ENCODE assay signal across 8 mouse cellular contexts in genomic region chr1:88698926-88699325, GRCm38 (mm10). TPM values are rescaled to one million over a fixed set of nuclear protein-coding genes. Genes with fewer than 3 reads are reported as not detected.
DNase-seq lines count a peak whose midpoint lies in the region; ATAC-seq and TF ChIP-seq lines count a peak whose summit lies in the region.

No protein-coding gene starts in this region.

- no peak for ATAC-seq in lung, embryonic 16.5 days (ENCODE audit: low read depth)
- no peak for ATAC-seq in intestine, postnatal 0 days
- no peak for ATAC-seq in neural tube, embryonic 15.5 days (ENCODE audit: low FRiP score)
- ATAC-seq in granulocyte monocyte progenitor cell, adult 5-6 weeks (replicated peaks; ENCODE audit: poor library complexity, severe bottlenecking): no peak

- peak overlapping the region; percentile 48 for H3K9ac ChIP-seq in lung, embryonic 16.5 days (ENCODE audit: low read length)
- no peak overlapping the region for H3K9ac ChIP-seq in intestine, postnatal 0 days (ENCODE audit: low read depth, low read length)
- peak overlapping the region; percentile 99 for H3K9ac ChIP-seq in neural tube, embryonic 15.5 days (replicated peaks)

- TF ChIP-seq CTCF in embryonic fibroblast, embryonic 13.5 days (IDR thresholded peaks at IDR 0.05; ENCODE audit: borderline replicate concordance, insufficient read depth, low read length): no peak
- TF ChIP-seq CTCF in intestine, postnatal 0 days (IDR thresholded peaks at IDR 0.05; ENCODE audit: low read depth): no peak

- peaks cover 9% of the 10 kb centered on the region; the same call in 1 of the 2 replicates for H3K4me1 ChIP-seq in lung, embryonic 16.5 days (replicated peaks; ENCODE audit: control insufficient read depth, insufficient read depth, low read length)
- H3K4me1 ChIP-seq in embryonic fibroblast, embryonic 13.5 days (ENCODE audit: control insufficient read depth, insufficient read depth, low read length): no peaks in the 10 kb centered on the region
- no peaks in the 10 kb centered on the region for H3K4me1 ChIP-seq in intestine, postnatal 0 days (replicated peaks; ENCODE audit: control insufficient read depth, insufficient read depth, low read length)
- peaks cover 31% of the 10 kb centered on the region for H3K4me1 ChIP-seq in neural tube, embryonic 15.5 days

- peak overlapping the region; percentile 80 for H3K4me3 ChIP-seq in lung, embryonic 16.5 days (ENCODE audit: low read length)
- peak overlapping the region; percentile 87 for H3K4me3 ChIP-seq in embryonic fibroblast, embryonic 13.5 days (ENCODE audit: insufficient read depth, low read length)
- no peak overlapping the region for H3K4me3 ChIP-seq in intestine, postnatal 0 days (ENCODE audit: low read depth, low read length)
- H3K4me3 ChIP-seq in neural tube, embryonic 15.5 days (replicated peaks): peak overlapping the region; percentile 92

- H3K9me3 ChIP-seq in lung, embryonic 16.5 days (ENCODE audit: control insufficient read depth, low read length): no peaks in the 10 kb centered on the region
- H3K9me3 ChIP-seq in intestine, postnatal 0 days (ENCODE audit: control insufficient read depth): no peaks in the 10 kb centered on the region
- no peaks in the 10 kb centered on the region for H3K9me3 ChIP-seq in neural tube, embryonic 15.5 days (replicated peaks)

- no peaks in the 10 kb centered on the region for H3K27me3 ChIP-seq in lung, embryonic 16.5 days (ENCODE audit: control insufficient read depth, insufficient read depth, low read depth, low read length)
- 0 out of 2 replicates have a peak, but pooled peaks cover 9% of the 10 kb centered on the region for H3K27me3 ChIP-seq in intestine, postnatal 0 days (replicated peaks; ENCODE audit: control insufficient read depth, insufficient read depth, low read length)
- H3K27me3 ChIP-seq in neural tube, embryonic 15.5 days (replicated peaks): no peaks in the 10 kb centered on the region

- H3K27ac ChIP-seq in lung, embryonic 16.5 days (ENCODE audit: low read length): peak overlapping the region; percentile 59
- H3K27ac ChIP-seq in embryonic fibroblast, embryonic 13.5 days (ENCODE audit: insufficient read depth, low read length): peak overlapping the region; percentile 66; the same call in 1 of the 2 replicates
- no peak overlapping the region for H3K27ac ChIP-seq in intestine, postnatal 0 days (ENCODE audit: low read depth, low read length)
- H3K27ac ChIP-seq in neural tube, embryonic 15.5 days (replicated peaks): peak overlapping the region; percentile 98

- H3K36me3 ChIP-seq in lung, embryonic 16.5 days (ENCODE audit: control insufficient read depth, insufficient read depth, low read length): 0 out of 2 replicates have a peak, but pooled peaks cover 2% of the 10 kb centered on the region
- H3K36me3 ChIP-seq in intestine, postnatal 0 days (ENCODE audit: control insufficient read depth, insufficient read depth): no peaks in the 10 kb centered on the region
- H3K36me3 ChIP-seq in neural tube, embryonic 15.5 days: peaks cover 6% of the 10 kb centered on the region; the same call in 1 of the 2 replicates

- 8% methylated on average over 5 of the region's 5 CpGs for WGBS in lung, embryonic 16.5 days
- 23% methylated on average over 5 of the region's 5 CpGs for WGBS in intestine, postnatal 0 days
- WGBS in neural tube, embryonic 15.5 days: 4% methylated on average over 5 of the region's 5 CpGs

- H3K4me2 ChIP-seq in lung, embryonic 16.5 days (ENCODE audit: low read depth, low read length): peak overlapping the region; percentile 79
- peak overlapping the region; percentile 99; the same call in 1 of the 2 replicates for H3K4me2 ChIP-seq in intestine, postnatal 0 days (replicated peaks; ENCODE audit: low read depth)
- peak overlapping the region; percentile 67 for H3K4me2 ChIP-seq in neural tube, embryonic 15.5 days

- DNase-seq in lung, postnatal 36 days: no peak
- no peak for DNase-seq in frontal cortex, postnatal 25 days (ENCODE audit: low spot score in 2 of 2)
- DNase-seq in ovary, postnatal 10 days (ENCODE audit: low spot score): no peak

- TF ChIP-seq POLR2A in embryonic fibroblast, embryonic 13.5 days (IDR thresholded peaks at IDR 0.05; ENCODE audit: low read depth, low read length): no peak

RNA-seq across cellular contexts. Expression of gene Arl4c, which starts 3.1 kb away (rescaled TPM):
- polyA plus RNA-seq in lung, embryonic 16.5 days (2015; fragmentation: Nextera tagmentation; extraction: Ambion mirVana): 15.2 and 17.0 TPM in 2 replicates
- polyA plus RNA-seq in embryonic fibroblast, embryonic 13.5 days (2011; ENCODE audit: insufficient read length, low read depth, missing spikeins): 36.4 and 60.3 TPM in 2 replicates
- polyA plus RNA-seq in intestine, postnatal 0 days (2015; fragmentation: Nextera tagmentation; extraction: Ambion mirVana): 2.3 and 2.6 TPM in 2 replicates
- polyA plus RNA-seq in neural tube, embryonic 15.5 days (2015; fragmentation: Nextera tagmentation; extraction: Ambion mirVana): 38.1 and 43.5 TPM in 2 replicates
- 3.6 TPM in 2 replicates for total RNA-seq in granulocyte monocyte progenitor cell, adult 5-6 weeks (2014; fragmentation: Nextera tagmentation)
- 3.7 and 4.5 TPM in 2 replicates for total RNA-seq in granulocyte monocyte progenitor cell, adult 5-6 weeks (2017)
